Mouse (Mus musculus) stomach, postnatal 0 days (tissue): ENCODE measurements at regions not wholly inside any gene's neighbourhood (a gene's known extent, or its start where the extent isn't known, plus 50 kb on each side); places are given as distances from the start of the nearest gene placed in this dataset.

ENCODE experiments used
- CTCF ChIP-seq: IDR thresholded peaks from 2 replicates; pipeline ENCODE4 v1.5.1; 2016; ENCODE audit warnings: antibody characterized with exemption, low read depth, mild to moderate bottlenecking, moderate library complexity
- EP300 ChIP-seq: optimal IDR thresholded peaks from 2 replicates; pipeline ENCODE3; 2016; ENCODE audit warnings: antibody characterized with exemption

DNA sequence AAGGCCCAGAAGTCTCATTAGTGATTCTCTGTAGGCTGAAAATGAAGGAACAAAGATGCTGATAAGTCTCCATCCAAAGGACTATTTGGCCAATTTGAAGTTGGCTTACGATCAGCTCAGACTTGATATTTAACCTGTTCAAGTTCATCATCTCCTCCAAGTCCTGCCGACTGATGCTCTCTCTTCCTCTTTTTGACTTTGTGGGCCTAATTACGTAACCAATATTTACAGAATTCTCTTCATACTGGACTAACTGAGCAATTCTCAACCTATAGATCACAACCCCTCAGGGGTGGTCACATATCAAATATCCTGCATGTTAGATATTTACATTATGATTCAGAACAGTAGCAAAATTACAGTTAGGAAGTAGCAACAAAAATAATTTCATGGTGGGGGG, 101.2 kb upstream of the Frmd4a start:
- TF ChIP-seq CTCF = no peak
- no peak for TF ChIP-seq EP300
